Comparison of ENCODE assay signal across 19 mouse cellular contexts in the genomic region with DNA sequence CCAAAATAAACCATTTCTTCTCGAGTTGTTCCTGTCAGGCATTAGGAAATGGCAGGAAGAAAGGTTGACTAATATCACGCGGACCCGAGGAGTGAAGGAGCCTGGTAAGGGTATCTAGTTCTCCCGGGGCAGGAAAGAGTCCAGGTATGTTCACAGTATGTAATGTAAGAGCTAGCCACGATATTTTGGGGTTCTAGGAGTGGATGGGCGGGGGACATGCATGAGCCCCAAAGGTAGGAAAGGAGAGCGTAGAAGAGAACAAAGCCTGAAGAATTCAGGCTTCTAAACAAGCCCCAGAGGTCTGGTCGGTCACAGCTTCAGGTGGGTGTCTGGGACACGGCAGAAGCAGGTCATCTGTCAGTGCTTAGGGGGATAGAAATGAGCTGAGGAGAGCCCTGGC. TPM values are rescaled to one million over a fixed set of nuclear protein-coding genes. Genes with fewer than 3 reads are reported as not detected.
DNase-seq lines count a peak whose midpoint lies in the region; TF ChIP-seq lines count a peak whose summit lies in the region.
"Had no signal": no experiment of that assay in that cellular context is flagged by ENCODE, and none has a peak within 500 bp of the region (broad histone marks: within the 10 kb centered on the region; RNA-seq: fewer than 3 reads in every experiment).

No protein-coding gene starts in this region.

- no peak overlapping the region for H3K4me3 ChIP-seq in layer of hippocampus, adult 2 months
- no peak overlapping the region for H3K4me3 ChIP-seq in cortical plate, adult 2 months (ENCODE audit: insufficient read depth, low read length)
- H3K4me3 ChIP-seq: embryonic facial prominence, embryonic 13.5 days; embryonic facial prominence, embryonic 15.5 days; erythroblast, embryonic 14.5 days; forebrain, embryonic 10.5 days; forebrain, embryonic 12.5 days had no signal

- DNase-seq in heart, adult 11 months: peak; percentile 72
- DNase-seq in heart, postnatal 25 days (ENCODE audit: low spot score): no peak
- DNase-seq in layer of hippocampus, adult 2 months (ENCODE audit: low spot score in 2 of 2): no peak
- DNase-seq in layer of hippocampus, adult 9-11 months: no peak
- DNase-seq: adrenal gland, adult 8-10 months; adrenal gland, postnatal 14 days; adrenal gland, postnatal 36 days; cerebellum, adult 11-12 months; cerebellum, adult 2 months; cerebellum, adult 9-10 months; cerebellum, postnatal 10 days; cerebellum, postnatal 25 days; embryo, embryonic 11 days had no signal

- intact Hi-C loops in heart, postnatal 25 days (cut with DNase I): no loop called here

- no peak for TF ChIP-seq CTCF in layer of hippocampus, adult 2 months (conservative IDR thresholded peaks at IDR 0.05)
- no peak for TF ChIP-seq CTCF in cortical plate, adult 2 months (IDR thresholded peaks at IDR 0.05; ENCODE audit: extremely low read depth, insufficient read depth, low read length)

- no peak for TF ChIP-seq POLR2A in cortical plate, adult 2 months (IDR thresholded peaks at IDR 0.05; ENCODE audit: extremely low read depth, insufficient read depth, low read length)

- H3K27ac ChIP-seq in layer of hippocampus, adult 2 months: peak overlapping the region; percentile 57; the same call in 1 of the 2 replicates
- peak overlapping the region; percentile 60; the same call in 1 of the 2 replicates for H3K27ac ChIP-seq in cortical plate, adult 2 months (ENCODE audit: insufficient read depth, low read length)
- H3K27ac ChIP-seq: embryonic facial prominence, embryonic 13.5 days; embryonic facial prominence, embryonic 15.5 days; forebrain, embryonic 10.5 days; forebrain, embryonic 12.5 days had no signal

- peaks cover 12% of the 10 kb centered on the region for H3K4me1 ChIP-seq in cortical plate, adult 2 months (ENCODE audit: control insufficient read depth, insufficient read depth, low read length)
- H3K4me1 ChIP-seq: embryonic facial prominence, embryonic 13.5 days; embryonic facial prominence, embryonic 15.5 days; forebrain, embryonic 10.5 days; forebrain, embryonic 12.5 days had no signal

RNA-seq across cellular contexts. Expression of gene Zdhhc14, which starts 27.1 kb away (rescaled TPM):
- total RNA-seq in heart, postnatal 25 days (2021): 1 to 10 TPM; 3.3 to 4.7 TPM
- total RNA-seq in layer of hippocampus, adult 2 months (2021): 10 to 100 TPM; 40.6 to 48.6 TPM
- 13.0 and 15.1 TPM in 2 replicates for polyA plus RNA-seq in cortical plate, adult 2 months (2012; rRNA removed)

Comparison
In these comparisons a context has a peak if more than half of its experiments do, and no peak if none do; other contexts are left out.
1. RNA of gene Zdhhc14, which starts 27.1 kb away (total RNA-seq): 40.6 to 48.6 TPM in layer of hippocampus, adult 2 months; 3.3 to 4.7 TPM in heart, postnatal 25 days; every median in the first group is over 4 times any median in the second.